In the genomic region with DNA sequence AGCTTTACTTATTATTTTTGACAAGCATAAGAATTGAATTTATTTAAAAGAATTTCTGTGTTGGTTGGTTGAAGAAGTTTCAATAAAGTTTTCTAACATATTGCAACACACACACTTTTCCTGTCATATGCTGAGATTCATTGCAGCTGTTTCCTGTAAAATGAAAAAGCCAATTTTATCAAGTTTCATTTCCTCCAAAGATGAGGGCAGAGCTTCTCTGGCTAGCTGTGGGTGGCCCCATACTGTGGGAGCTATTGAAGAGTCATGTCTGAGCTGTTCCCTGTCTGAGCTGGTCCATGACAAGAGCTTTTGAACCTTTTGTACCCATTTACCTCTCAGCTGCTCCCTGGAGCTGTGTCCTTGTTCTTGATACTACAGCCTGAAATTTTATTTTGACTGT, we compare ENCODE assay signal across 22 mouse cellular contexts. TPM values are rescaled to one million over a fixed set of nuclear protein-coding genes. Genes with fewer than 3 reads are reported as not detected.
DNase-seq lines count a peak whose midpoint lies in the region; ATAC-seq lines count a peak whose summit lies in the region.
"Had no signal": no experiment of that assay in that cellular context is flagged by ENCODE, and none has a peak within 500 bp of the region (broad histone marks: within the 10 kb centered on the region; RNA-seq: fewer than 3 reads in every experiment).

No protein-coding gene starts in this region.

- no peaks in the 10 kb centered on the region for H3K27me3 ChIP-seq in heart, embryonic 12.5 days (replicated peaks)
- no peaks in the 10 kb centered on the region for H3K27me3 ChIP-seq in splenic B cell, adult 2 months (ENCODE audit: control insufficient read depth, insufficient read depth, low read length, poor library complexity, severe bottlenecking)
- H3K27me3 ChIP-seq: hindbrain, embryonic 15.5 days; liver, embryonic 13.5 days; midbrain, embryonic 12.5 days; neural tube, embryonic 13.5 days had no signal

- no peak overlapping the region for H3K4me3 ChIP-seq in heart, embryonic 12.5 days
- H3K4me3 ChIP-seq: hindbrain, embryonic 15.5 days; liver, embryonic 13.5 days; midbrain, embryonic 12.5 days; neural tube, embryonic 13.5 days had no signal

- no peaks in the 10 kb centered on the region for H3K36me3 ChIP-seq in heart, embryonic 12.5 days
- no peaks in the 10 kb centered on the region for H3K36me3 ChIP-seq in splenic B cell, adult 2 months (ENCODE audit: control insufficient read depth, insufficient read depth, low read length, poor library complexity, severe bottlenecking)
- H3K36me3 ChIP-seq: hindbrain, embryonic 15.5 days; liver, embryonic 13.5 days; midbrain, embryonic 12.5 days; neural tube, embryonic 13.5 days had no signal

- DNase-seq in heart, adult 8-10 months (ENCODE audit: low spot score): peak; percentile 43
- DNase-seq in spleen, postnatal 36 days (ENCODE audit: low spot score in 2 of 2): peak; percentile 70 to 77
- no peak for DNase-seq in spleen, postnatal 14 days (ENCODE audit: low spot score in 2 of 2)
- peak; percentile 11 for DNase-seq in lung, postnatal 10 days
- peak; percentile 83 for DNase-seq in splenic B cell, adult 2 months (ENCODE audit: low read depth, low spot score)
- no peak for DNase-seq in frontal cortex, postnatal 14 days (ENCODE audit: low spot score in 2 of 2)
- no peak for DNase-seq in thymus, postnatal 0 days (ENCODE audit: low spot score)
- DNase-seq: adrenal gland, postnatal 10 days; cerebellum, adult 18-20 months; gastrocnemius, postnatal 36 days; kidney, postnatal 4 days; liver, embryonic 13.5 days; right cerebral cortex, adult 18-20 months had no signal

- no peaks in the 10 kb centered on the region for H3K4me1 ChIP-seq in heart, embryonic 12.5 days (replicated peaks)
- H3K4me1 ChIP-seq: hindbrain, embryonic 15.5 days; liver, embryonic 13.5 days; midbrain, embryonic 12.5 days; neural tube, embryonic 13.5 days had no signal

- no peak for ATAC-seq in heart, embryonic 12.5 days (ENCODE audit: insufficient number of reproducible peaks, low FRiP score)
- ATAC-seq: forebrain, embryonic 14.5 days; Patski had no signal

- no peak overlapping the region for H3K4me2 ChIP-seq in heart, embryonic 12.5 days
- H3K4me2 ChIP-seq: hindbrain, embryonic 15.5 days; liver, embryonic 13.5 days; midbrain, embryonic 12.5 days; neural tube, embryonic 13.5 days had no signal

- no peak overlapping the region for H3K9ac ChIP-seq in heart, embryonic 12.5 days
- H3K9ac ChIP-seq: hindbrain, embryonic 15.5 days; liver, embryonic 13.5 days; midbrain, embryonic 12.5 days; neural tube, embryonic 13.5 days had no signal

- H3K9me3 ChIP-seq in heart, embryonic 12.5 days (replicated peaks): no peaks in the 10 kb centered on the region
- H3K9me3 ChIP-seq: hindbrain, embryonic 15.5 days; liver, embryonic 13.5 days; midbrain, embryonic 12.5 days; neural tube, embryonic 13.5 days had no signal

- no peak overlapping the region for H3K27ac ChIP-seq in heart, embryonic 12.5 days (ENCODE audit: poor library complexity, severe bottlenecking)
- H3K27ac ChIP-seq: hindbrain, embryonic 15.5 days; liver, embryonic 13.5 days; midbrain, embryonic 12.5 days; neural tube, embryonic 13.5 days; stomach, postnatal 0 days had no signal

RNA-seq across cellular contexts. Expression of gene Ms4a12, which starts 12.0 kb away (rescaled TPM):
- total RNA-seq in heart, adult 8-10 months (2022): not detected
- polyA plus RNA-seq in heart, embryonic 12.5 days (2016; fragmentation: Nextera tagmentation; extraction: Ambion mirVana): not detected in 2 replicates
- not detected in 2 replicates for polyA plus RNA-seq in thymus, postnatal 0 days (2015; fragmentation: Nextera tagmentation; extraction: Ambion mirVana)
- total RNA-seq: adrenal gland, postnatal 10 days; gastrocnemius, postnatal 36 days; left cerebral cortex, postnatal 10 days had no signal
- polyA plus RNA-seq: embryonic facial prominence, embryonic 11.5 days; forebrain, embryonic 14.5 days; hindbrain, embryonic 15.5 days; liver, embryonic 13.5 days; midbrain, embryonic 12.5 days; neural tube, embryonic 13.5 days; Patski had no signal

RNA-seq across cellular contexts. Expression of gene Ms4a1, which starts 21.8 kb away (rescaled TPM):
- under 1 TPM; 0.33 to 0.78 (median 0.34) TPM for total RNA-seq in heart, adult 8-10 months (2022)
- not detected in 2 replicates for polyA plus RNA-seq in heart, embryonic 12.5 days (2016; fragmentation: Nextera tagmentation; extraction: Ambion mirVana)
- 0.28 and 0.29 TPM in 2 replicates for polyA plus RNA-seq in thymus, postnatal 0 days (2015; fragmentation: Nextera tagmentation; extraction: Ambion mirVana)
- total RNA-seq: gastrocnemius, postnatal 36 days had no signal
- polyA plus RNA-seq: embryonic facial prominence, embryonic 11.5 days; forebrain, embryonic 14.5 days; hindbrain, embryonic 15.5 days; liver, embryonic 13.5 days; midbrain, embryonic 12.5 days; neural tube, embryonic 13.5 days; Patski had no signal

RNA-seq across cellular contexts. Expression of gene Ms4a5, which starts 39.4 kb away (rescaled TPM):
- not detected for total RNA-seq in heart, adult 8-10 months (2022)
- not detected in 2 replicates for polyA plus RNA-seq in heart, embryonic 12.5 days (2016; fragmentation: Nextera tagmentation; extraction: Ambion mirVana)
- polyA plus RNA-seq in thymus, postnatal 0 days (2015; fragmentation: Nextera tagmentation; extraction: Ambion mirVana): not detected in 2 replicates
- total RNA-seq: adrenal gland, postnatal 10 days; gastrocnemius, postnatal 36 days; left cerebral cortex, postnatal 10 days had no signal
- polyA plus RNA-seq: embryonic facial prominence, embryonic 11.5 days; forebrain, embryonic 14.5 days; hindbrain, embryonic 15.5 days; liver, embryonic 13.5 days; midbrain, embryonic 12.5 days; neural tube, embryonic 13.5 days; Patski; stomach, postnatal 0 days had no signal

RNA-seq across cellular contexts. Expression of gene Ms4a13, which starts 47.7 kb away (rescaled TPM):
- total RNA-seq in heart, adult 8-10 months (2022): not detected
- polyA plus RNA-seq in heart, embryonic 12.5 days (2016; fragmentation: Nextera tagmentation; extraction: Ambion mirVana): not detected in 2 replicates
- not detected in 2 replicates for polyA plus RNA-seq in thymus, postnatal 0 days (2015; fragmentation: Nextera tagmentation; extraction: Ambion mirVana)
- total RNA-seq: adrenal gland, postnatal 10 days; gastrocnemius, postnatal 36 days; left cerebral cortex, postnatal 10 days had no signal
- polyA plus RNA-seq: embryonic facial prominence, embryonic 11.5 days; forebrain, embryonic 14.5 days; hindbrain, embryonic 15.5 days; liver, embryonic 13.5 days; midbrain, embryonic 12.5 days; neural tube, embryonic 13.5 days; Patski; stomach, postnatal 0 days had no signal

Comparison
In these comparisons a context has a peak if more than half of its experiments do, and no peak if none do; other contexts are left out.
1. DNase-seq: peak in heart, adult 8-10 months (single experiment), spleen, postnatal 36 days (2 of 2), lung, postnatal 10 days (single experiment) and splenic B cell, adult 2 months (single experiment); none in spleen, postnatal 14 days (0 of 2), frontal cortex, postnatal 14 days (0 of 2) and thymus, postnatal 0 days (single experiment).